Mouse (Mus musculus): ENCODE results near the gene Hs6st3. TPM values are rescaled to one million over a fixed set of nuclear protein-coding genes. Genes with fewer than 3 reads are reported as not detected.

Hs6st3 gene
- polyA plus RNA-seq (2012; rRNA removed) = 0.02 TPM in 1 of 2 replicates, not detected in the other
- polyA plus RNA-seq (2014; fragmentation: Nextera tagmentation; extraction: Ambion mirVana) = not detected in 2 replicates

GRCm38 (mm10) chr14:119137906-119138785, at the start of gene Hs6st3:
Hs6st3 (plus strand) TSS chr14:119138341.
- ATAC-seq (ENCODE audit: insufficient read depth) (no peak), DNase-seq (ENCODE audit: low read depth in 3 of 3, low spot score in 3 of 3) (no peak)
- H3K4me3 ChIP-seq (ENCODE audit: insufficient read depth in 1 of 2, low read depth in 2 of 2, low read length in 2 of 2) = peak within 1 kb of the TSS; percentile 25 to 47
- peak within 1 kb of the TSS; percentile 62 for H3K4me2 ChIP-seq (ENCODE audit: low read depth)
- H3K9ac ChIP-seq (replicated peaks) = no peak within 1 kb of the TSS
- no peak within 1 kb of the TSS for H3K27ac ChIP-seq
- H3K36me3 ChIP-seq (replicated peaks; ENCODE audit: control insufficient read depth, insufficient read depth, low read depth) = no peaks in the 10 kb centered on the region
- TF ChIP-seq CTCF (IDR thresholded peaks at IDR 0.05; ENCODE audit: low read depth) = no peak
- no peak for TF ChIP-seq EP300 (IDR thresholded peaks at IDR 0.05; ENCODE audit: low read depth)
- H3K4me1 ChIP-seq (replicated peaks; ENCODE audit: control insufficient read depth in 2 of 2, insufficient read depth in 2 of 2, low read length in 1 of 2) = no peaks in the 10 kb centered on the region
- H3K9me3 ChIP-seq (ENCODE audit: control insufficient read depth, low read length) = no peaks in the 10 kb centered on the region
- WGBS (ENCODE audit: insufficient replicate concordance) = under 1% methylated on average over 99 of the region's 100 CpGs
- H3K27me3 ChIP-seq (ENCODE audit: control insufficient read depth, insufficient read depth, low read length) = peaks cover 47% of the 10 kb centered on the region

DNA sequence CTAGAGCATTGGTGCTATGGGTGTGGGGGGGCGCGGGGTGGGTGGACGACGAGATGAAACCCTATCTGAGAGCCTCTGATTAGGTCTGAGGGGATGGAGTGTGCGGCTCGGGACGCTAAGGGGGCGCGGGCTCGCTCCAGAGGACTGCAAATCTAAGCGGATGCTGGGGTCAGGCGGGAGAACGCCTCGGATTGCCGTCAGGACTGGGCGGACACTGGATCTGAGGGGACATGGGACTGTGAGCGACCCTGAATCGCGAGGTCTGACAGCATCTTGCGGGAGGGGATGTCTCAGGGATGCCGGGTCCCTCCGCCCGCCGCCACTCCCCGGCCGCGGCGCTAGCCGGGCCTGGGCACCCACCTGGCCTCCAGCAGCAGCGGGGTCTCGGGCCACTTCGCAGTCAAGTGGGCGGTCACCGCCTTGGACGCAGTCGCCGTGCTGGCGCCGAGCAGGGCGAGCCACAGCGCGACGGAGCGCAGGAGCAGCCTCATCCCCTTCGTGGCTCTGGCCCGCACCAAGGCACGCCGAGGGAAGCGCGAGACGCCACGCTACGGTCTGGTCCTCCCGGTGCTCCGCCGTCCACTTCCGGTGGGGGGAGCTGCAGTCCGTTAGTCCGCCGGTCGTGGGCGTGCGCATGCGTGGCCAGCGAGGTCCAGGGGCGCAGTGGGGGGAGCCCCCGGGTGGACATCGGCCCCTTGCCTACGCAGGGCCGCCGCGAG, 39.1 kb upstream of the Hs6st3 start, which contains the start of gene Uggt2:
Uggt2 (minus strand) TSS at position 580 of the 719 bp plus-strand sequence.
- TF ChIP-seq CTCF (IDR thresholded peaks at IDR 0.05; ENCODE audit: low read depth) (peak; percentile 50), EP300 (IDR thresholded peaks at IDR 0.05; ENCODE audit: low read depth) (no peak)
- Histone ChIP-seq H3K9me3 (ENCODE audit: control insufficient read depth, low read length) (no peaks in the 10 kb centered on the region), H3K4me2 (ENCODE audit: low read depth) (peak within 1 kb of the TSS; percentile 42), H3K27ac (no peak within 1 kb of the TSS), H3K4me1 (replicated peaks; ENCODE audit: control insufficient read depth in 2 of 2, insufficient read depth in 2 of 2, low read length in 1 of 2) (no peaks in the 10 kb centered on the region), H3K4me3 (ENCODE audit: insufficient read depth in 1 of 2, low read depth in 2 of 2, low read length in 2 of 2) (peak within 1 kb of the TSS; percentile 55 to 56), H3K27me3 (ENCODE audit: control insufficient read depth, insufficient read depth, low read length) (peaks cover 20% of the 10 kb centered on the region), H3K9ac (replicated peaks) (0 out of 2 replicates have a peak within 1 kb of the TSS, but pooled peaks have one; percentile 23), H3K36me3 (replicated peaks; ENCODE audit: control insufficient read depth, insufficient read depth, low read depth) (no peaks in the 10 kb centered on the region)
- under 1% methylated on average over 72 of the region's 72 CpGs for WGBS (ENCODE audit: insufficient replicate concordance)
- DNase-seq (ENCODE audit: low read depth in 3 of 3, low spot score in 3 of 3) (peak in 1 of 3 experiments; percentile 1), ATAC-seq (ENCODE audit: insufficient read depth) (peak; percentile 51; the same call in 1 of the 2 replicates)

- no peak for DNase-seq (ENCODE audit: low read depth in 3 of 3, low spot score in 3 of 3)
- peak; percentile 31; the same call in 1 of the 2 replicates for ATAC-seq (ENCODE audit: insufficient read depth)
These were observed 38.6 kb upstream of the Hs6st3 start for GRCm38 (mm10) chr14:119099570-119099891.

DNA sequence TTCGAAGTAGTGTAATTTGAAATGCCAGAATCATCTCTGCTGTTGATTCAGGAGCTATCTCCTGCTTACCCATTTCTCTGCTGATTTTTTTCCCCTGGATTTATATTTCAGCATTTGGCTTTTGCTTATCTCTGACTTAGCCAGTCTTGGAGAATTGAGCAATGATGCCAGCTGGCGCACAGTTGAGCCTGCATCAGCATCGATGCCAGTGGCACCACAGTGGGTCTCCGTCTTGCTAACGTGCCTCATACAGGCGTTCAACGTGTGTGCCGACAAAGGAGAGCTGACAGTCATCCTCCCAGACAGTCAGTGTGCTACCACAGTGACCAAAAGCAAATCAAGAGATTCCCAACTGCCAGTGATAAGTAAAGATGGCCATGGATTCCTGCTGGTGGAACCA, 30.6 kb upstream of the Hs6st3 start:
- H3K4me2 ChIP-seq (ENCODE audit: low read depth) = no peak overlapping the region
- no peaks in the 10 kb centered on the region for H3K9me3 ChIP-seq (ENCODE audit: control insufficient read depth, low read length)
- no peaks in the 10 kb centered on the region for H3K27me3 ChIP-seq (ENCODE audit: control insufficient read depth, insufficient read depth, low read length)
- H3K36me3 ChIP-seq (replicated peaks; ENCODE audit: control insufficient read depth, insufficient read depth, low read depth) = no peaks in the 10 kb centered on the region
- TF ChIP-seq CTCF (IDR thresholded peaks at IDR 0.05; ENCODE audit: low read depth) = no peak
- ATAC-seq (ENCODE audit: insufficient read depth) (no peak), DNase-seq (ENCODE audit: low read depth in 3 of 3, low spot score in 3 of 3) (no peak)
- no peak overlapping the region for H3K9ac ChIP-seq (replicated peaks)
- no peak overlapping the region for H3K27ac ChIP-seq
- no peak overlapping the region for H3K4me3 ChIP-seq (ENCODE audit: insufficient read depth in 1 of 2, low read depth in 2 of 2, low read length in 2 of 2)
- WGBS (ENCODE audit: insufficient replicate concordance) = 75% methylated on average over 8 of the region's 8 CpGs
- H3K4me1 ChIP-seq (replicated peaks; ENCODE audit: control insufficient read depth in 2 of 2, insufficient read depth in 2 of 2, low read length in 1 of 2) = no peaks in the 10 kb centered on the region

More at GRCm38 (mm10) chr14:119099570-119099891, 38.6 kb upstream of the Hs6st3 start:
- peak overlapping the region; percentile 42 for H3K4me2 ChIP-seq (ENCODE audit: low read depth)
- H3K36me3 ChIP-seq (replicated peaks; ENCODE audit: control insufficient read depth, insufficient read depth, low read depth) = no peaks in the 10 kb centered on the region
- no peak overlapping the region for H3K27ac ChIP-seq
- H3K27me3 ChIP-seq (ENCODE audit: control insufficient read depth, insufficient read depth, low read length) = peaks cover 20% of the 10 kb centered on the region
- no peaks in the 10 kb centered on the region for H3K4me1 ChIP-seq (replicated peaks; ENCODE audit: control insufficient read depth in 2 of 2, insufficient read depth in 2 of 2, low read length in 1 of 2)
- TF ChIP-seq CTCF (IDR thresholded peaks at IDR 0.05; ENCODE audit: low read depth) = no peak
- TF ChIP-seq EP300 (IDR thresholded peaks at IDR 0.05; ENCODE audit: low read depth) = no peak
- no peak overlapping the region for H3K9ac ChIP-seq (replicated peaks)
- 7% methylated on average over 12 of the region's 13 CpGs for WGBS (ENCODE audit: insufficient replicate concordance)
- peak overlapping the region; percentile 55 to 56 for H3K4me3 ChIP-seq (ENCODE audit: insufficient read depth in 1 of 2, low read depth in 2 of 2, low read length in 2 of 2)
- no peaks in the 10 kb centered on the region for H3K9me3 ChIP-seq (ENCODE audit: control insufficient read depth, low read length)

All from liver, embryonic 14.5 days (tissue).